Mouse (Mus musculus): ENCODE results near the gene Rad9b. TPM values are rescaled to one million over a fixed set of nuclear protein-coding genes. Genes with fewer than 3 reads are reported as not detected.

Rad9b gene
- polyA plus RNA-seq, 1 experiment = 6.9 TPM

DNA sequence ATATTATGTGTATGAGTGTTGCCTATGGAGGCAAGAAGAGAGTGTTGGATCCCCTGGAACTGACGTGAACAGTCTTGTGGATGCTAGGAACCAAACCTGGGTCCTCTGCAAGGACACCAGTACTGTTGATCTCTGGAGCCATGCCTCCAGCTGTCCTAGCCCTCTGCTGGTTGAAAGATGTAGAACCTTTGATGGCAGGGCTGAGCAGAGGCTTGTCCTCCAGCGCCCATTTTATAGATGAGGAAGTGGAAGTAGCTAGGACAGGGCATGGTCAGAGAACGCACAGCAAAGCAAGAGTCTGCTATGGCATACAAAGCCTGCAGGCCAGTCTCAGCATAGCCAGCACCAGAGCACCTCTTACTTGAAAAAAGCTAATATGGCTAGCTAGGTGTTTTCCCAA, 35.9 kb downstream of the Rad9b start:
- TF ChIP-seq CTCF (IDR thresholded peaks at IDR 0.05; ENCODE audit: borderline replicate concordance, insufficient read depth, low read depth, low read length) = peak; percentile 33; the same call in 1 of the 2 replicates
- no peak for TF ChIP-seq POLR2A (IDR thresholded peaks at IDR 0.05; ENCODE audit: borderline replicate concordance, insufficient read depth, low read length)
- Histone ChIP-seq H3K4me1 (ENCODE audit: control insufficient read depth, insufficient read depth, low read length) (peaks cover 35% of the 10 kb centered on the region), H3K27ac (ENCODE audit: insufficient read depth, low read length) (no peak overlapping the region), H3K27me3 (ENCODE audit: control insufficient read depth, insufficient read depth, low read length) (no peaks in the 10 kb centered on the region), H3K4me3 (replicated peaks; ENCODE audit: insufficient read depth, low read depth, low read length) (no peak overlapping the region)
- DNase-seq = no peak
- WGBS = 87% methylated on average over 3 of the region's 3 CpGs

DNA sequence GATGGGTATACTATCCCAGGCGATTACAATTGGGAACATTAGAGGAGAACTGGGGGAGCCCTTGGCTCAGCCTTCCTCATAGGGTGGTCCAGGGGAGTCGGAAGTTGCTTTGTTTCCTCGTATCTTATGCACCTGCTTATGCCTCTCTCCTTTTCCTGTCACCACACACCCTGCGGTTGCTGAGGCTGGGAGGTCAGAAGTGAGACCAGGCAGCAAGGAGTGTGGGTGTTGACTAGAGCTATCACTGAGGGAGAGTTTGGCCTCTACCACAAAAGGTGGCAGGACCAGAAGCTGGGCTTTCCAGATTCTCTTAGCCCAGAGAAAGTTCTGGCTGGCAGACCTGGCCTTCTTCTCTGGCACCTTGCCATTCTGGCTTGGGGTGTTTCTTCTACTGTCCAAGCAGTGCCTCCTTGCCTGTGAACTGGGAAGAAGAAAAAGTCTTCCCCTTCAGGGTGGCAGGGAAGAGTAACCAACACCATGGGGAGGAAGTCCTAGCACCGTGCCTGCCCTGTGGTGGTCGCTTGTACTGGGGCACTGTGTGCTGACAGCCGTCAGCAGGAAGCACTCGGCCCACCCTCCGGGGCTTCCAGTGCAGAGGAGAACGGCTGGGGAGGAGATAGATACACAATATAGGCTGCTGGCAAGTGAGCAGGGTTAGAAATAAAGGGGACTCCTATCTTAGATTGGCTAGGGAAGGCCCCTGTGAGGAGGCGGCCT, 36.5 kb downstream of the Rad9b start:
- Histone ChIP-seq H3K4me3 (replicated peaks; ENCODE audit: insufficient read depth, low read depth, low read length) (no peak overlapping the region), H3K4me1 (ENCODE audit: control insufficient read depth, insufficient read depth, low read length) (peaks cover 41% of the 10 kb centered on the region), H3K27me3 (ENCODE audit: control insufficient read depth, insufficient read depth, low read length) (no peaks in the 10 kb centered on the region), H3K27ac (ENCODE audit: insufficient read depth, low read length) (peak overlapping the region; percentile 4; the same call in 1 of the 2 replicates)
- TF ChIP-seq POLR2A (IDR thresholded peaks at IDR 0.05; ENCODE audit: borderline replicate concordance, insufficient read depth, low read length) (no peak), CTCF (IDR thresholded peaks at IDR 0.05; ENCODE audit: borderline replicate concordance, insufficient read depth, low read depth, low read length) (no peak)
- 54% methylated on average over 11 of the region's 11 CpGs for WGBS
- peak; percentile 64 for DNase-seq

DNA sequence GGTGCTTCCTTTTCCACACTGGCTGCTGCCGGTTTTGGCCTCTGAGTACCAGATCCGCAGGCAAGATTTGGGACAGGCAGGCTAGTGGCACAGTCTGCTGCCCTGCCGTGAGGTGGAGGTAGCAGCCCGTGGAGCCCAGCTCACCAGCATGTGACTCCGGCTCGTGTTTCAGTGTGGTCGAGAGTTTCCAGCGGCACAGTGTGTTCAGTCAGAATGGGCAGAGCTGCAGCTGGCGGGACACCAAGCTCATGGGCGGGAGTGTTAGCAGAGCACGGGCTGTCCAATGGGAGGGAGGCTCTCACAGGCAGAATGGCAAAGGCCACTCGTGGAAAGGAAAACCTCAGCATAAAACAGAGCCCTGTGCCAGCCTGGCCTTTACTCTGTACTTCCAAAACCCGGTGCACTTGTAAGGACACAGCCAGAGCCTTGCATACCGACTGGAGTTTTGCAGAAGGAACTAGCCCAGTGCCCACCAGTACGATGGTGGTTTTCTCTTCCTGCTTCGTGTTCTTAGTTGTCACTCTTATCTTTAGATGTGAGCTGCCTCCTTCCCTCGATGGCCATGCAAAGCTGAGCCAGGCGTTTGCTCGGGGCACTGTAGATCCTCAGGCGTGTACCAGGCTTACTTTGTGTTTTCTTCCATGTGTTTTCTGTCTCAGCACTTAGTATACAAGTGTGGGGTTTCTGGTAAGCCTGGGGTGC, 38.9 kb downstream of the Rad9b start:
- 14% methylated on average over 20 of the region's 20 CpGs for WGBS
- Histone ChIP-seq H3K27ac (ENCODE audit: insufficient read depth, low read length) (peak overlapping the region; percentile 73), H3K4me3 (replicated peaks; ENCODE audit: insufficient read depth, low read depth, low read length) (no peak overlapping the region), H3K27me3 (ENCODE audit: control insufficient read depth, insufficient read depth, low read length) (no peaks in the 10 kb centered on the region), H3K4me1 (ENCODE audit: control insufficient read depth, insufficient read depth, low read length) (peaks cover 49% of the 10 kb centered on the region)
- peak; percentile 92 to 95 for DNase-seq
- TF ChIP-seq POLR2A (IDR thresholded peaks at IDR 0.05; ENCODE audit: borderline replicate concordance, insufficient read depth, low read length) = no peak
- TF ChIP-seq CTCF (IDR thresholded peaks at IDR 0.05; ENCODE audit: borderline replicate concordance, insufficient read depth, low read depth, low read length) = peak; percentile 35; the same call in 1 of the 2 replicates

DNA sequence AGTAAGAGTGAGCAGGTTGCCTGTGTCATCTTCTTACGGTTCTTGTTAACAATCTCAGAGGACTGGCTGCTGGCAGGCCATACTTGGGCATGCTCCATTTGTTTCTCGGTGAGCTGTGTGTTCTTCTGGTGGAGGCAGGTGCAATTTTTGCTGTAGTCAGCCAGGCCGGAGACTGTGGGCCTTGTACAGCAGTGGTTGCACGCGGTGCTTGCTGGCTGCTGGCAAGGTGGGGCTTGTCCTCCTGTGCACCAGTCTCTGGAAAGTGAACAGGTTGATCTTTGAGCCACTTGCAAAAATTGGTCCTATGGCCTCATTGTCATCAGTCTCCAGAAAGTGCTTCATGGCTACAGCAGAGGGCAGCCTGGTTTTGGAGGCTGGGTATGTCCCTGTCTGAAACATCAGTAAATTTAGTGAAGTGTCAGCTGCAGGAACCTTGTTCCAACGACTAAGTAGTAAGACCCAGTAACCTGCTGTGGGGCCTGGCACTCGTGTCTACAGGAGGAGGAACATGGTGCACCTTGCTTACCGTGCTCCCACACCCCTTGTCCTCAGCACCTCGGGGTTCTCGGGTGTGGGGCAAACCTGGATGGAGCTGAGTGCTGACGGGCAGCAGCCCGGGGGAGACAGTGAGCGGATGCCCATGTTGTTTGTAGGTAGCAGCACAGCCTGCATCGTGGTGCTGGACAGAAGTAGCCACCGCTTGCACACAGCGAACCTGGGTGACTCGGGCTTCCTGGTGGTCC, 40.9 kb downstream of the Rad9b start:
- Histone ChIP-seq H3K27me3 (ENCODE audit: control insufficient read depth, insufficient read depth, low read length) (no peaks in the 10 kb centered on the region), H3K4me3 (replicated peaks; ENCODE audit: insufficient read depth, low read depth, low read length) (no peak overlapping the region), H3K4me1 (ENCODE audit: control insufficient read depth, insufficient read depth, low read length) (peaks cover 49% of the 10 kb centered on the region), H3K27ac (ENCODE audit: insufficient read depth, low read length) (peak overlapping the region; percentile 13)
- DNase-seq = peak in 1 of 2 experiments; percentile 51
- WGBS = 51% methylated on average over 17 of the region's 17 CpGs
- TF ChIP-seq POLR2A (IDR thresholded peaks at IDR 0.05; ENCODE audit: borderline replicate concordance, insufficient read depth, low read length) (no peak), CTCF (IDR thresholded peaks at IDR 0.05; ENCODE audit: borderline replicate concordance, insufficient read depth, low read depth, low read length) (no peak)

DNA sequence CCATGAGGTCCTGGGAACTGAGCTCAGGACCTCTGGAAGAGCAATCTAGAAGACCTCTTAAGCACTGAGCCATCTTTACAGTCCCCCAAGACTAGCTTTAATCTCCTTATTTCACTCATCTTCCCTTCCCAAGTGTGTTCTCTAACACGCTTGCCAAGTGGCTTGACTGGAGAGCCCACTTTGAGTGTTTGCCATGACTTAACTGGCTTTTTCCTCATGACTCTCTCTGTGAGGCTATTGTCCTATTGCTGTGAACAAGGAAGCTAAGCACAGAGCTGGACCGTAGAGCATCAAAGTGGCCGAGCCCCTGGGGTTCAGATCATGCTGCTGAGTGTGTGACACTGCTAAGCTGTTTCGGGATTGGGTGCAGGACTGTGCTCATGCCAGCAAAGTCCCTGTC, 41.7 kb downstream of the Rad9b start:
- peak overlapping the region; percentile 13 for H3K27ac ChIP-seq (ENCODE audit: insufficient read depth, low read length)
- no peak for TF ChIP-seq POLR2A (IDR thresholded peaks at IDR 0.05; ENCODE audit: borderline replicate concordance, insufficient read depth, low read length)

GRCm38 (mm10) chr5:122311692-122312091, 42.3 kb downstream of the Rad9b start:
- 68% methylated on average over 7 of the region's 7 CpGs for WGBS
- no peak for TF ChIP-seq CTCF (IDR thresholded peaks at IDR 0.05; ENCODE audit: borderline replicate concordance, insufficient read depth, low read depth, low read length)
- no peak for TF ChIP-seq POLR2A (IDR thresholded peaks at IDR 0.05; ENCODE audit: borderline replicate concordance, insufficient read depth, low read length)
- no peak for DNase-seq
- Histone ChIP-seq H3K4me1 (ENCODE audit: control insufficient read depth, insufficient read depth, low read length) (peaks cover 49% of the 10 kb centered on the region), H3K27me3 (ENCODE audit: control insufficient read depth, insufficient read depth, low read length) (no peaks in the 10 kb centered on the region), H3K27ac (ENCODE audit: insufficient read depth, low read length) (no peak overlapping the region), H3K4me3 (replicated peaks; ENCODE audit: insufficient read depth, low read depth, low read length) (no peak overlapping the region)

More for the DNA sequence above, 41.7 kb downstream of the Rad9b start:
- WGBS = 30% methylated on average over 4 of the region's 4 CpGs
- no peaks in the 10 kb centered on the region for H3K27me3 ChIP-seq (ENCODE audit: control insufficient read depth, insufficient read depth, low read length)
- no peak for DNase-seq
- no peak overlapping the region for H3K4me3 ChIP-seq (replicated peaks; ENCODE audit: insufficient read depth, low read depth, low read length)
- H3K4me1 ChIP-seq (ENCODE audit: control insufficient read depth, insufficient read depth, low read length) = peaks cover 51% of the 10 kb centered on the region

- Histone ChIP-seq H3K4me3 (replicated peaks; ENCODE audit: insufficient read depth, low read depth, low read length) (no peak overlapping the region), H3K27me3 (ENCODE audit: control insufficient read depth, insufficient read depth, low read length) (no peaks in the 10 kb centered on the region), H3K4me1 (ENCODE audit: control insufficient read depth, insufficient read depth, low read length) (peaks cover 46% of the 10 kb centered on the region), H3K27ac (ENCODE audit: insufficient read depth, low read length) (no peak overlapping the region)
- no peak for DNase-seq
- no peak for TF ChIP-seq CTCF (IDR thresholded peaks at IDR 0.05; ENCODE audit: borderline replicate concordance, insufficient read depth, low read depth, low read length)
- no peak for TF ChIP-seq POLR2A (IDR thresholded peaks at IDR 0.05; ENCODE audit: borderline replicate concordance, insufficient read depth, low read length)
- WGBS = 76% methylated on average over 8 of the region's 8 CpGs
These were observed 43.3 kb downstream of the Rad9b start for GRCm38 (mm10) chr5:122310699-122311098.

All from cerebellum, adult 2 months (tissue).